Mouse (Mus musculus): ENCODE measurements around the gene Slc12a4. TPM values are rescaled to one million over a fixed set of nuclear protein-coding genes. Genes with fewer than 3 reads are reported as not detected.
A peak's percentile ranks its signal among the peaks of the same experiment; 100 is the strongest.

The Slc12a4 gene
- polyA plus RNA-seq, 1 experiment from 2014 or later: 42.8 TPM

GRCm38 (mm10) chr8:105933762-105934161 lies 32.1 kb downstream of the Slc12a4 start, which contains the start of gene Ctrl:
Gene Ctrl (minus strand): TSS chr8:105933862.
- peaks cover 22% of the 10 kb centered on the region for H3K36me3 ChIP-seq (ENCODE audit: control insufficient read depth, insufficient read depth, low read length)
- DNase-seq (ENCODE audit: low spot score): no peak
- ATAC-seq (ENCODE audit: low read depth): no peak
- no peak within 1 kb of the TSS for H3K9ac ChIP-seq (ENCODE audit: low read depth, low read length)
- H3K4me3 ChIP-seq (ENCODE audit: low read depth, low read length): no peak within 1 kb of the TSS
- no peak within 1 kb of the TSS for H3K4me2 ChIP-seq (ENCODE audit: low read depth, low read length)
- WGBS: 95% methylated on average over 2 of the region's 2 CpGs
- H3K4me1 ChIP-seq (ENCODE audit: control insufficient read depth, insufficient read depth, low read length): peaks cover 15% of the 10 kb centered on the region
- no peaks in the 10 kb centered on the region for H3K9me3 ChIP-seq (ENCODE audit: control insufficient read depth, low read length)
- no peaks in the 10 kb centered on the region for H3K27me3 ChIP-seq (replicated peaks; ENCODE audit: control insufficient read depth, insufficient read depth, low read length)
- H3K27ac ChIP-seq (replicated peaks; ENCODE audit: low read depth, low read length): no peak within 1 kb of the TSS

DNA sequence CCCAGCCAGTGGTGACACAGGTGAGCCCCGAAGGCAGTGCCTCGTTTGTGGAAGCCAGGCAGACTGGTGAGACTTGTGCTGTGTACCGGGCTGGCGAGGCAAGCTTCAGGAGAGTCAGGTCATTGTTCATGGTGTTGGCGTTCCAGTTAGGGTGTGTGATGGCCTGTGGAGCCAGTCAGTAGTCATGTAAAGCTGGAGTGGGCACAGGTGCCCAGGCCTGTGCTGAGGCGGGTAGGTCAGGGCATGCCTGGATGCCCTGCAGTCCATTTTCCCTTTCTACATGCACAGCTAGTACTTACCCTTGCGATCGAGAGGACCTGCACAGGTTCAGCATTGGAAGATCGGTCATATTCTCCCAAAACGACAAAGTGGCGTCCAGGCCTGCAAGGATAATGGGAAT lies 33.4 kb downstream of the Slc12a4 start:
- peaks cover 22% of the 10 kb centered on the region for H3K36me3 ChIP-seq (ENCODE audit: control insufficient read depth, insufficient read depth, low read length)
- WGBS: 90% methylated on average over 11 of the region's 11 CpGs
- H3K4me1 ChIP-seq (ENCODE audit: control insufficient read depth, insufficient read depth, low read length): peaks cover 10% of the 10 kb centered on the region
- H3K9ac ChIP-seq (ENCODE audit: low read depth, low read length): no peak overlapping the region
- no peak overlapping the region for H3K4me3 ChIP-seq (ENCODE audit: low read depth, low read length)
- H3K4me2 ChIP-seq (ENCODE audit: low read depth, low read length): no peak overlapping the region
- DNase-seq (ENCODE audit: low spot score) (no peak), ATAC-seq (ENCODE audit: low read depth) (no peak)
- no peaks in the 10 kb centered on the region for H3K9me3 ChIP-seq (ENCODE audit: control insufficient read depth, low read length)
- no peaks in the 10 kb centered on the region for H3K27me3 ChIP-seq (replicated peaks; ENCODE audit: control insufficient read depth, insufficient read depth, low read length)
- no peak overlapping the region for H3K27ac ChIP-seq (replicated peaks; ENCODE audit: low read depth, low read length)

- WGBS: 93% methylated on average over 3 of the region's 3 CpGs
- ATAC-seq (ENCODE audit: low read depth): no peak
- no peaks in the 10 kb centered on the region for H3K9me3 ChIP-seq (ENCODE audit: control insufficient read depth, low read length)
Measured at GRCm38 (mm10) chr8:105931271-105931670, 34.6 kb downstream of the Slc12a4 start.

GRCm38 (mm10) chr8:105930602-105931001 lies 35.3 kb downstream of the Slc12a4 start:
- 13% methylated on average over 8 of the region's 8 CpGs for WGBS
- Histone ChIP-seq H3K9me3 (ENCODE audit: control insufficient read depth, low read length) (no peaks in the 10 kb centered on the region), H3K4me3 (ENCODE audit: low read depth, low read length) (no peak overlapping the region), H3K9ac (ENCODE audit: low read depth, low read length) (0 out of 2 replicates have a peak overlapping the region, but pooled peaks have one; percentile 0), H3K4me2 (ENCODE audit: low read depth, low read length) (no peak overlapping the region), H3K36me3 (ENCODE audit: control insufficient read depth, insufficient read depth, low read length) (peaks cover 22% of the 10 kb centered on the region), H3K4me1 (ENCODE audit: control insufficient read depth, insufficient read depth, low read length) (no peaks in the 10 kb centered on the region), H3K27ac (replicated peaks; ENCODE audit: low read depth, low read length) (no peak overlapping the region), H3K27me3 (replicated peaks; ENCODE audit: control insufficient read depth, insufficient read depth, low read length) (no peaks in the 10 kb centered on the region)
- ATAC-seq (ENCODE audit: low read depth): peak; percentile 68
- peak; percentile 53 for DNase-seq (ENCODE audit: low spot score)

More at GRCm38 (mm10) chr8:105931271-105931670, 34.6 kb downstream of the Slc12a4 start:
- Histone ChIP-seq H3K27me3 (replicated peaks; ENCODE audit: control insufficient read depth, insufficient read depth, low read length) (no peaks in the 10 kb centered on the region), H3K36me3 (ENCODE audit: control insufficient read depth, insufficient read depth, low read length) (peaks cover 22% of the 10 kb centered on the region), H3K27ac (replicated peaks; ENCODE audit: low read depth, low read length) (no peak overlapping the region), H3K9ac (ENCODE audit: low read depth, low read length) (no peak overlapping the region), H3K4me3 (ENCODE audit: low read depth, low read length) (no peak overlapping the region), H3K4me2 (ENCODE audit: low read depth, low read length) (no peak overlapping the region), H3K4me1 (ENCODE audit: control insufficient read depth, insufficient read depth, low read length) (peaks cover 6% of the 10 kb centered on the region)
- DNase-seq (ENCODE audit: low spot score): no peak

- Histone ChIP-seq H3K27ac (replicated peaks; ENCODE audit: low read depth, low read length) (no peak overlapping the region), H3K9ac (ENCODE audit: low read depth, low read length) (no peak overlapping the region), H3K36me3 (ENCODE audit: control insufficient read depth, insufficient read depth, low read length) (peaks cover 15% of the 10 kb centered on the region), H3K9me3 (ENCODE audit: control insufficient read depth, low read length) (no peaks in the 10 kb centered on the region), H3K4me1 (ENCODE audit: control insufficient read depth, insufficient read depth, low read length) (no peaks in the 10 kb centered on the region), H3K4me3 (ENCODE audit: low read depth, low read length) (no peak overlapping the region), H3K4me2 (ENCODE audit: low read depth, low read length) (no peak overlapping the region), H3K27me3 (replicated peaks; ENCODE audit: control insufficient read depth, insufficient read depth, low read length) (no peaks in the 10 kb centered on the region)
- WGBS: 68% methylated on average over 3 of the region's 3 CpGs
- no peak for ATAC-seq (ENCODE audit: low read depth)
- DNase-seq (ENCODE audit: low spot score): no peak
Measured at GRCm38 (mm10) chr8:105925123-105925522, 40.8 kb downstream of the Slc12a4 start.

DNA sequence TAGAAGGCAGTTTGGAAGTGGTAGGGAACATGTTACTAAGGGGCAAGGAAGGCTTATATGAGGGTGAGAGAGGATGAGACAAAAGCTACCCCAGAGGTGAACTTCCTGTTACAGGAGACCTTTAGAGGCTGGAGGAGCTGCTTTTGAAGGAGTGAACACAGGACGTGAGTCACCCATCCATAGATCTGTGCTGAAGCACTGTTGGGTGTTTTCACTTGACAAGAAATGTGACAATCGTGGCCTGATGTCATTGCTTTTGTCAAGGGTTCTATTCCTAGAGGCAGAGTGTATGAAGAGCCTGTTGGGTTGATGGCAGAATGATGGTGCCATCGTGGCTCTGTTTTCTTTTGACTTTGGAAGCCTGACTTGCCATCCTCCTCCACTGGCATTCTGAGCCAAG lies 46.5 kb downstream of the Slc12a4 start:
- Histone ChIP-seq H3K4me3 (ENCODE audit: low read depth, low read length) (no peak overlapping the region), H3K27me3 (replicated peaks; ENCODE audit: control insufficient read depth, insufficient read depth, low read length) (no peaks in the 10 kb centered on the region), H3K27ac (replicated peaks; ENCODE audit: low read depth, low read length) (no peak overlapping the region), H3K4me1 (ENCODE audit: control insufficient read depth, insufficient read depth, low read length) (no peaks in the 10 kb centered on the region), H3K36me3 (ENCODE audit: control insufficient read depth, insufficient read depth, low read length) (peaks cover 14% of the 10 kb centered on the region), H3K9me3 (ENCODE audit: control insufficient read depth, low read length) (no peaks in the 10 kb centered on the region), H3K4me2 (ENCODE audit: low read depth, low read length) (no peak overlapping the region), H3K9ac (ENCODE audit: low read depth, low read length) (no peak overlapping the region)
- ATAC-seq (ENCODE audit: low read depth) (no peak), DNase-seq (ENCODE audit: low spot score) (no peak)
- 89% methylated on average over 3 of the region's 3 CpGs for WGBS

- Histone ChIP-seq H3K9ac (ENCODE audit: low read depth, low read length) (peak overlapping the region; percentile 99), H3K27me3 (replicated peaks; ENCODE audit: control insufficient read depth, insufficient read depth, low read length) (no peaks in the 10 kb centered on the region), H3K4me2 (ENCODE audit: low read depth, low read length) (peak overlapping the region; percentile 66), H3K4me3 (ENCODE audit: low read depth, low read length) (peak overlapping the region; percentile 85), H3K36me3 (ENCODE audit: control insufficient read depth, insufficient read depth, low read length) (0 out of 2 replicates have a peak, but pooled peaks cover 5% of the 10 kb centered on the region), H3K27ac (replicated peaks; ENCODE audit: low read depth, low read length) (peak overlapping the region; percentile 92), H3K4me1 (ENCODE audit: control insufficient read depth, insufficient read depth, low read length) (peaks cover 6% of the 10 kb centered on the region), H3K9me3 (ENCODE audit: control insufficient read depth, low read length) (no peaks in the 10 kb centered on the region)
- DNase-seq (ENCODE audit: low spot score): peak; percentile 66
- peak; percentile 12; the same call in 1 of the 2 replicates for ATAC-seq (ENCODE audit: low read depth)
- 26% methylated on average over 16 of the region's 16 CpGs for WGBS
Measured at GRCm38 (mm10) chr8:105900941-105901616, 64.8 kb downstream of the Slc12a4 start.

GRCm38 (mm10) chr8:105900180-105900940 lies 65.5 kb downstream of the Slc12a4 start, which contains the start of gene Pskh1:
Gene Pskh1 (plus strand): TSS chr8:105900441.
- H3K36me3 ChIP-seq (ENCODE audit: control insufficient read depth, insufficient read depth, low read length): 0 out of 2 replicates have a peak, but pooled peaks cover 5% of the 10 kb centered on the region
- H3K4me1 ChIP-seq (ENCODE audit: control insufficient read depth, insufficient read depth, low read length): peaks cover 6% of the 10 kb centered on the region
- peak within 1 kb of the TSS; percentile 85 for H3K4me3 ChIP-seq (ENCODE audit: low read depth, low read length)
- H3K9ac ChIP-seq (ENCODE audit: low read depth, low read length): peak within 1 kb of the TSS; percentile 99
- DNase-seq (ENCODE audit: low spot score) (peak; percentile 97), ATAC-seq (ENCODE audit: low read depth) (peak; percentile 94)
- H3K9me3 ChIP-seq (ENCODE audit: control insufficient read depth, low read length): no peaks in the 10 kb centered on the region
- WGBS: under 1% methylated on average over 34 of the region's 68 CpGs
- H3K27ac ChIP-seq (replicated peaks; ENCODE audit: low read depth, low read length): peak within 1 kb of the TSS; percentile 92
- H3K27me3 ChIP-seq (replicated peaks; ENCODE audit: control insufficient read depth, insufficient read depth, low read length): no peaks in the 10 kb centered on the region
- H3K4me2 ChIP-seq (ENCODE audit: low read depth, low read length): peak within 1 kb of the TSS; percentile 66

All from embryonic facial prominence, embryonic 14.5 days (tissue).